Mouse (Mus musculus) brain, embryonic 14.5 days (tissue): ENCODE results near the gene Ap1s3.

Experiments
- CTCF ChIP-seq: fragments of 200-500 bp; IDR thresholded peaks from 2 replicates; pipeline ENCODE4 v1.5.1; 2012; ENCODE audit warnings: inconsistent platforms, mild to moderate bottlenecking, moderate library complexity, borderline replicate concordance; ENCODE audit not compliant: insufficient read depth, insufficient read length; ENCODE audit errors: extremely low read depth
- POLR2A ChIP-seq: fragments of 200-500 bp; IDR thresholded peaks from 2 replicates; pipeline ENCODE4 v1.6.1; 2012; ENCODE audit warnings: mild to moderate bottlenecking, inconsistent platforms, borderline replicate concordance; ENCODE audit not compliant: poor library complexity, insufficient read depth, insufficient read length, severe bottlenecking; ENCODE audit errors: extremely low read depth

- no peak for TF ChIP-seq CTCF
- no peak for TF ChIP-seq POLR2A
These were observed 99.9 kb downstream of the Ap1s3 start for GRCm38 (mm10) chr1:79571912-79572311.
